Mouse (Mus musculus): Measurements from ENCODE around the gene Scn3b. TPM values are rescaled to one million over a fixed set of nuclear protein-coding genes. Genes with fewer than 3 reads are reported as not detected.

Gene Scn3b
- total RNA-seq, 2 experiments from 2014 or later = 0.79 to 1.6 TPM

GRCm38 (mm10) chr9:40316865-40317660 lies 48.0 kb downstream of the Scn3b start:
- DNase-seq = peak; percentile 74 to 80

GRCm38 (mm10) chr9:40317735-40318134 lies 48.7 kb downstream of the Scn3b start:
- DNase-seq = peak in 1 of 2 experiments; percentile 44

GRCm38 (mm10) chr9:40318771-40319170 lies 49.8 kb downstream of the Scn3b start:
- peak; percentile 38 to 45 for DNase-seq

- no peak for DNase-seq
Measured at GRCm38 (mm10) chr9:40320405-40320804, 51.4 kb downstream of the Scn3b start.

GRCm38 (mm10) chr9:40320879-40321667 lies 52.1 kb downstream of the Scn3b start:
- peak; percentile 89 to 96 for DNase-seq

GRCm38 (mm10) chr9:40321668-40322003 lies 52.6 kb downstream of the Scn3b start:
- DNase-seq = no peak

- DNase-seq = no peak
Measured at GRCm38 (mm10) chr9:40322372-40322771, 53.4 kb downstream of the Scn3b start.

- DNase-seq = no peak
Measured at GRCm38 (mm10) chr9:40323171-40323570, 54.2 kb downstream of the Scn3b start.

GRCm38 (mm10) chr9:40323773-40324172 lies 54.8 kb downstream of the Scn3b start:
- no peak for DNase-seq

GRCm38 (mm10) chr9:40324232-40324792 lies 55.3 kb downstream of the Scn3b start:
- no peak for DNase-seq

GRCm38 (mm10) chr9:40324826-40325225 lies 55.8 kb downstream of the Scn3b start:
- no peak for DNase-seq

- no peak for DNase-seq
Measured at GRCm38 (mm10) chr9:40326260-40326915, 57.4 kb downstream of the Scn3b start.

- peak; percentile 94 to 95 for DNase-seq
Measured at GRCm38 (mm10) chr9:40330609-40331382, 61.8 kb downstream of the Scn3b start.

GRCm38 (mm10) chr9:40331411-40332286 lies 62.6 kb downstream of the Scn3b start:
- no peak for DNase-seq

GRCm38 (mm10) chr9:40332326-40332725 lies 63.3 kb downstream of the Scn3b start:
- no peak for DNase-seq

- DNase-seq = peak in 1 of 2 experiments; percentile 16
Measured at GRCm38 (mm10) chr9:40332731-40333648, 64.0 kb downstream of the Scn3b start.

GRCm38 (mm10) chr9:40333649-40334396 lies 64.8 kb downstream of the Scn3b start:
- DNase-seq = peak; percentile 64 to 87

GRCm38 (mm10) chr9:40334617-40335016 lies 65.6 kb downstream of the Scn3b start:
- DNase-seq = no peak

GRCm38 (mm10) chr9:40336701-40337100 lies 67.7 kb downstream of the Scn3b start:
- peak; percentile 58 to 66 for DNase-seq
